Mouse (Mus musculus) forebrain, postnatal 0 days (tissue): Measurements from ENCODE around the gene Rccd1. TPM values are rescaled to one million over a fixed set of nuclear protein-coding genes. Genes with fewer than 3 reads are reported as not detected.

Experiments used
- ATAC-seq: fragments of 200-750 bp; cut with Nextera tagmentation; 2 replicates; pipeline ENCODE4 v1.8.0; 2017; ENCODE audit warnings: mild to moderate bottlenecking, moderate library complexity
- DNase-seq: peaks from one replicate; pipeline ENCODE4 v3.0.0-alpha.2; 2015
- H3K27ac ChIP-seq: fragments of 300-500 bp; sonication (generic); 2 replicates; pipeline ENCODE4 v1.5.1; 2014; ENCODE audit warnings: low read depth, mild to moderate bottlenecking, antibody characterized with exemption, low read length, moderate library complexity, mixed read lengths
- H3K27me3 ChIP-seq: fragments of 300-500 bp; sonication (generic); 2 replicates; pipeline ENCODE4 v1.6.1; 2014; ENCODE audit warnings: mild to moderate bottlenecking, low read length, mixed read lengths; ENCODE audit not compliant: insufficient read depth
- H3K36me3 ChIP-seq: fragments of 300-500 bp; sonication (generic); 2 replicates; pipeline ENCODE4 v1.6.1; 2014; ENCODE audit warnings: mild to moderate bottlenecking, moderate library complexity; ENCODE audit not compliant: insufficient read depth
- H3K4me1 ChIP-seq: fragments of 300-500 bp; sonication (generic); 2 replicates; pipeline ENCODE4 v1.6.1; 2014; ENCODE audit warnings: antibody characterized with exemption; ENCODE audit not compliant: insufficient read depth
- H3K4me2 ChIP-seq: fragments of 300-500 bp; sonication (generic); 2 replicates; pipeline ENCODE4 v1.6.1; 2014; ENCODE audit warnings: low read depth, mild to moderate bottlenecking, moderate library complexity
- H3K4me3 ChIP-seq: fragments of 300-500 bp; sonication (generic); 2 replicates; pipeline ENCODE4 v1.5.1; 2014; ENCODE audit warnings: low read depth, low read length, mixed read lengths
- H3K9ac ChIP-seq: fragments of 300-500 bp; sonication (generic); 2 replicates; pipeline ENCODE4 v1.6.1; 2014; ENCODE audit warnings: mild to moderate bottlenecking
- H3K9me3 ChIP-seq: fragments of 300-500 bp; sonication (generic); 2 replicates; pipeline ENCODE4 v1.6.1; 2016; ENCODE audit warnings: low read length
- CTCF ChIP-seq: sonication (generic); IDR thresholded peaks from 2 replicates; pipeline ENCODE4 v1.5.1; 2016; ENCODE audit warnings: antibody characterized with exemption, control low read depth, low read depth
- WGBS: fragments of 180-500 bp; shearing (Covaris S2); extraction: QIAGEN DNeasy Blood & Tissue Kit; methylation state at CpG from one replicate; pipeline ENCODE4 v1.1.7; 2014; 5-methylcytosine and 5-hydroxymethylcytosine counted together
- polyA plus RNA-seq: library from polyadenylated mRNA; unstranded; fragments of >200 nt; fragmentation: Nextera tagmentation; extraction: Ambion mirVana; gene quantifications from 2 replicates; pipeline ENCODE4 v1.2.1, GENCODE M21; 2015
- total RNA-seq: library from RNA; depleted of rRNA; stranded (reverse); fragments of >200 nt; gene quantifications from 2 replicates; pipeline ENCODE4 v1.2.3, GENCODE M21; 2014

The Rccd1 gene
- total and polyA plus RNA-seq, 2 experiments from 2014 or later, result 7.0 to 38.9 TPM

- no peak overlapping the region for H3K9ac ChIP-seq
- peaks cover 73% of the 10 kb centered on the region for H3K36me3 ChIP-seq
- WGBS, result 89% methylated on average over 10 of the region's 10 CpGs
- H3K4me1 ChIP-seq, result no peaks in the 10 kb centered on the region
- no peak overlapping the region for H3K27ac ChIP-seq
- TF ChIP-seq CTCF, result no peak
- DNase-seq (no peak), ATAC-seq (no peak)
- no peak overlapping the region for H3K4me3 ChIP-seq
- no peaks in the 10 kb centered on the region for H3K27me3 ChIP-seq
- no peak overlapping the region for H3K4me2 ChIP-seq
- no peaks in the 10 kb centered on the region for H3K9me3 ChIP-seq
These were observed 36.5 kb downstream of the Rccd1 start for GRCm38 (mm10) chr7:80287736-80288135.

- Histone ChIP-seq H3K27ac (no peak overlapping the region), H3K9me3 (no peaks in the 10 kb centered on the region), H3K4me3 (no peak overlapping the region), H3K27me3 (no peaks in the 10 kb centered on the region), H3K36me3 (peaks cover 71% of the 10 kb centered on the region), H3K9ac (no peak overlapping the region), H3K4me1 (no peaks in the 10 kb centered on the region), H3K4me2 (no peak overlapping the region)
- TF ChIP-seq CTCF, result no peak
- ATAC-seq, result no peak
- no peak for DNase-seq
- 95% methylated on average over 6 of the region's 6 CpGs for WGBS
These were observed 38.5 kb downstream of the Rccd1 start for GRCm38 (mm10) chr7:80285725-80286124.

- H3K9ac ChIP-seq, result no peak overlapping the region
- DNase-seq (no peak), ATAC-seq (no peak)
- H3K4me3 ChIP-seq, result no peak overlapping the region
- no peaks in the 10 kb centered on the region for H3K4me1 ChIP-seq
- no peaks in the 10 kb centered on the region for H3K9me3 ChIP-seq
- TF ChIP-seq CTCF, result no peak
- H3K27me3 ChIP-seq, result no peaks in the 10 kb centered on the region
- WGBS, result 91% methylated on average over 5 of the region's 5 CpGs
- no peak overlapping the region for H3K4me2 ChIP-seq
- no peak overlapping the region for H3K27ac ChIP-seq
- H3K36me3 ChIP-seq, result peaks cover 75% of the 10 kb centered on the region
These were observed 39.9 kb downstream of the Rccd1 start for GRCm38 (mm10) chr7:80284391-80284790.

GRCm38 (mm10) chr7:80283226-80283918, 40.9 kb downstream of the Rccd1 start:
- no peaks in the 10 kb centered on the region for H3K9me3 ChIP-seq
- ATAC-seq (no peak), DNase-seq (no peak)
- peaks cover 82% of the 10 kb centered on the region for H3K36me3 ChIP-seq
- H3K27me3 ChIP-seq, result no peaks in the 10 kb centered on the region
- no peak overlapping the region for H3K27ac ChIP-seq
- no peak for TF ChIP-seq CTCF
- 93% methylated on average over 3 of the region's 3 CpGs for WGBS
- no peak overlapping the region for H3K9ac ChIP-seq
- H3K4me2 ChIP-seq, result no peak overlapping the region
- H3K4me1 ChIP-seq, result no peaks in the 10 kb centered on the region
- H3K4me3 ChIP-seq, result no peak overlapping the region

- TF ChIP-seq CTCF, result no peak
- ATAC-seq, result no peak
- no peak overlapping the region for H3K9ac ChIP-seq
- H3K36me3 ChIP-seq, result peaks cover 82% of the 10 kb centered on the region
- no peaks in the 10 kb centered on the region for H3K27me3 ChIP-seq
- H3K4me2 ChIP-seq, result no peak overlapping the region
- H3K9me3 ChIP-seq, result no peaks in the 10 kb centered on the region
- 75% methylated on average over 3 of the region's 3 CpGs for WGBS
- H3K4me3 ChIP-seq, result no peak overlapping the region
- DNase-seq, result no peak
- H3K4me1 ChIP-seq, result no peaks in the 10 kb centered on the region
- H3K27ac ChIP-seq, result no peak overlapping the region
These were observed 42.6 kb downstream of the Rccd1 start for GRCm38 (mm10) chr7:80281646-80282045.

GRCm38 (mm10) chr7:80280998-80281397, 43.3 kb downstream of the Rccd1 start:
- Histone ChIP-seq H3K4me1 (no peaks in the 10 kb centered on the region), H3K4me3 (no peak overlapping the region), H3K9me3 (no peaks in the 10 kb centered on the region), H3K27me3 (no peaks in the 10 kb centered on the region), H3K27ac (no peak overlapping the region), H3K9ac (no peak overlapping the region), H3K4me2 (no peak overlapping the region), H3K36me3 (peaks cover 83% of the 10 kb centered on the region)
- DNase-seq, result no peak
- no peak for ATAC-seq
- 89% methylated on average over 2 of the region's 2 CpGs for WGBS
- no peak for TF ChIP-seq CTCF

GRCm38 (mm10) chr7:80280032-80280431, 44.2 kb downstream of the Rccd1 start:
- Histone ChIP-seq H3K4me2 (no peak overlapping the region), H3K36me3 (peaks cover 81% of the 10 kb centered on the region), H3K9me3 (peaks cover under 1% of the 10 kb centered on the region; the same call in 1 of the 2 replicates), H3K4me3 (no peak overlapping the region), H3K27ac (no peak overlapping the region), H3K9ac (no peak overlapping the region), H3K27me3 (no peaks in the 10 kb centered on the region), H3K4me1 (no peaks in the 10 kb centered on the region)
- 77% methylated on average over 10 of the region's 10 CpGs for WGBS
- ATAC-seq, result no peak
- DNase-seq, result no peak
- no peak for TF ChIP-seq CTCF
